Mouse (Mus musculus): ENCODE data around the gene Crlf3.

- TF ChIP-seq CTCF (IDR thresholded peaks at IDR 0.05; ENCODE audit: borderline replicate concordance, insufficient read depth, low read length), result no peak
- no peak for TF ChIP-seq POLR2A (IDR thresholded peaks at IDR 0.05; ENCODE audit: low read depth, low read length)
These were observed 8.4 kb downstream of the Crlf3 start for GRCm38 (mm10) chr11:80072365-80072764.

Data from embryonic fibroblast, embryonic 13.5 days (primary cell).